Mouse (Mus musculus) hindbrain, embryonic 14.5 days (tissue): ENCODE results near the gene Klhl1. TPM values are rescaled to one million over a fixed set of nuclear protein-coding genes. Genes with fewer than 3 reads are reported as not detected.
A peak's percentile ranks its signal among the peaks of the same experiment; 100 is the strongest.
"Not testable (repeated sequence)": the region's sequence is repeated elsewhere in the genome, so short reads cannot be mapped to it uniquely, and the experiment has no call there.

Experiments used
- ATAC-seq: fragments of 200-750 bp; cut with Nextera tagmentation; 2 replicates; pipeline ENCODE4 v1.8.0; 2017; ENCODE audit warnings: moderate number of reproducible peaks, mild to moderate bottlenecking, moderate TSS enrichment, moderate library complexity; ENCODE audit not compliant: low FRiP score
- DNase-seq: peaks from one replicate; pipeline ENCODE4 v3.0.0-alpha.2; 2015; ENCODE audit warnings: low spot score
- H3K27ac ChIP-seq: fragments of 300-500 bp; sonication (generic); 2 replicates; pipeline ENCODE4 v1.5.1; 2014; ENCODE audit warnings: mild to moderate bottlenecking, moderate library complexity
- H3K27me3 ChIP-seq: fragments of 300-500 bp; sonication (generic); 2 replicates; pipeline ENCODE4 v1.6.1; 2014; ENCODE audit warnings: mild to moderate bottlenecking, low read length, mixed read lengths; ENCODE audit not compliant: control insufficient read depth, insufficient read depth
- H3K36me3 ChIP-seq: fragments of 300-500 bp; sonication (generic); replicated peaks from 2 replicates; pipeline ENCODE4 v1.6.1; 2014; ENCODE audit not compliant: control insufficient read depth, insufficient read depth
- H3K4me1 ChIP-seq: fragments of 300-500 bp; sonication (generic); replicated peaks from 2 replicates; pipeline ENCODE4 v1.6.1; 2014; ENCODE audit warnings: antibody characterized with exemption, low read length, mixed read lengths; ENCODE audit not compliant: control insufficient read depth, insufficient read depth
- H3K4me2 ChIP-seq: fragments of 300-500 bp; sonication (generic); replicated peaks from 2 replicates; pipeline ENCODE4 v1.6.1; 2014; ENCODE audit warnings: mild to moderate bottlenecking, moderate library complexity
- H3K4me3 ChIP-seq: fragments of 300-500 bp; sonication (generic); replicated peaks from 2 replicates; pipeline ENCODE4 v1.5.1; 2014; ENCODE audit warnings: mild to moderate bottlenecking, low read length
- H3K9ac ChIP-seq: fragments of 300-500 bp; sonication (generic); 2 replicates; pipeline ENCODE4 v1.6.1; 2014
- H3K9me3 ChIP-seq: fragments of 300-500 bp; sonication (generic); 2 replicates; pipeline ENCODE4 v1.6.1; 2016; ENCODE audit warnings: low read length; ENCODE audit not compliant: control insufficient read depth
- WGBS: fragments of 180-500 bp; shearing (Covaris S2); extraction: QIAGEN DNeasy Blood & Tissue Kit; methylation state at CpG from one replicate; pipeline ENCODE4 v1.1.7; 2014; 5-methylcytosine and 5-hydroxymethylcytosine counted together
- polyA plus RNA-seq: library from polyadenylated mRNA; unstranded; fragments of >200 nt; fragmentation: Nextera tagmentation; extraction: Ambion mirVana; gene quantifications from 2 replicates; pipeline ENCODE4 v1.2.1, GENCODE M21; 2014

Gene Klhl1
- polyA plus RNA-seq, 1 experiment from 2014 or later = 8.8 TPM

- H3K27ac ChIP-seq = no peak overlapping the region
- H3K4me3 ChIP-seq = no peak overlapping the region
- no peak overlapping the region for H3K9ac ChIP-seq
- DNase-seq (no peak), ATAC-seq (no peak)
- H3K27me3 ChIP-seq = no peaks in the 10 kb centered on the region
- H3K36me3 ChIP-seq = no peaks in the 10 kb centered on the region
- no peak overlapping the region for H3K4me2 ChIP-seq
- WGBS = 95% methylated on average over 3 of the region's 3 CpGs
- no peaks in the 10 kb centered on the region for H3K4me1 ChIP-seq
- H3K9me3 ChIP-seq = no peaks in the 10 kb centered on the region
Observed at GRCm38 (mm10) chr14:96362727-96363126, 156.2 kb downstream of the Klhl1 start.

- Histone ChIP-seq H3K36me3 (no peaks in the 10 kb centered on the region), H3K9ac (no peak overlapping the region), H3K4me1 (no peaks in the 10 kb centered on the region), H3K27me3 (no peaks in the 10 kb centered on the region), H3K9me3 (no peaks in the 10 kb centered on the region), H3K4me2 (no peak overlapping the region), H3K27ac (no peak overlapping the region), H3K4me3 (no peak overlapping the region)
- no peak for DNase-seq
- ATAC-seq = no peak
- WGBS = 86% methylated on average over 1 of the region's 1 CpGs
Observed at GRCm38 (mm10) chr14:96348220-96348619, 170.7 kb downstream of the Klhl1 start.

- 34% methylated on average over 4 of the region's 4 CpGs for WGBS
- no peak overlapping the region for H3K9ac ChIP-seq
Observed at GRCm38 (mm10) chr14:96331069-96331468, 187.8 kb downstream of the Klhl1 start.

GRCm38 (mm10) chr14:96217805-96218441 lies 301.0 kb downstream of the Klhl1 start:
- H3K4me2 ChIP-seq = no peak overlapping the region
- ATAC-seq (no peak), DNase-seq (no peak)
- WGBS = 39% methylated on average over 6 of the region's 6 CpGs
- H3K9ac ChIP-seq = no peak overlapping the region
- no peak overlapping the region for H3K4me3 ChIP-seq
- H3K27ac ChIP-seq = no peak overlapping the region
- no peaks in the 10 kb centered on the region for H3K9me3 ChIP-seq
- no peaks in the 10 kb centered on the region for H3K4me1 ChIP-seq
- no peaks in the 10 kb centered on the region for H3K36me3 ChIP-seq
- no peaks in the 10 kb centered on the region for H3K27me3 ChIP-seq

More at GRCm38 (mm10) chr14:96331069-96331468, 187.8 kb downstream of the Klhl1 start:
- peak; percentile 27 for DNase-seq
- Histone ChIP-seq H3K36me3 (no peaks in the 10 kb centered on the region), H3K27ac (no peak overlapping the region), H3K27me3 (no peaks in the 10 kb centered on the region), H3K4me1 (no peaks in the 10 kb centered on the region), H3K4me2 (no peak overlapping the region), H3K4me3 (no peak overlapping the region), H3K9me3 (no peaks in the 10 kb centered on the region)
- ATAC-seq = no peak

GRCm38 (mm10) chr14:96194795-96195194 lies 324.1 kb downstream of the Klhl1 start:
- H3K9me3 ChIP-seq, DNase-seq, ATAC-seq, H3K27ac ChIP-seq, H3K36me3 ChIP-seq, H3K9ac ChIP-seq, H3K27me3 ChIP-seq, H3K4me3 ChIP-seq, H3K4me2 ChIP-seq, H3K4me1 ChIP-seq: not testable (repeated sequence)
- 92% methylated on average over 14 of the region's 16 CpGs for WGBS

GRCm38 (mm10) chr14:96174546-96174945 lies 344.4 kb downstream of the Klhl1 start:
- H3K4me3 ChIP-seq = no peak overlapping the region
- no peak overlapping the region for H3K27ac ChIP-seq
- DNase-seq (no peak), ATAC-seq (no peak)
- no peaks in the 10 kb centered on the region for H3K36me3 ChIP-seq
- H3K4me2 ChIP-seq = no peak overlapping the region
- H3K4me1 ChIP-seq = no peaks in the 10 kb centered on the region
- no peaks in the 10 kb centered on the region for H3K27me3 ChIP-seq
- H3K9me3 ChIP-seq = no peaks in the 10 kb centered on the region
- no peak overlapping the region for H3K9ac ChIP-seq
- 84% methylated on average over 2 of the region's 2 CpGs for WGBS

- Histone ChIP-seq H3K27ac (no peak overlapping the region), H3K9ac (no peak overlapping the region), H3K4me2 (no peak overlapping the region), H3K27me3 (no peaks in the 10 kb centered on the region), H3K9me3 (no peaks in the 10 kb centered on the region), H3K4me1 (no peaks in the 10 kb centered on the region), H3K4me3 (no peak overlapping the region), H3K36me3 (no peaks in the 10 kb centered on the region)
- WGBS = 69% methylated on average over 9 of the region's 9 CpGs
- DNase-seq (no peak), ATAC-seq (no peak)
Observed at GRCm38 (mm10) chr14:96143137-96143536, 375.8 kb downstream of the Klhl1 start.

- WGBS = 78% methylated on average over 2 of the region's 2 CpGs
Observed at GRCm38 (mm10) chr14:96140246-96140645, 378.7 kb downstream of the Klhl1 start.

GRCm38 (mm10) chr14:96107396-96107795 lies 411.5 kb downstream of the Klhl1 start:
- Histone ChIP-seq H3K4me1 (no peaks in the 10 kb centered on the region), H3K27me3 (no peaks in the 10 kb centered on the region), H3K36me3 (no peaks in the 10 kb centered on the region), H3K4me2 (no peak overlapping the region), H3K9ac (no peak overlapping the region), H3K4me3 (no peak overlapping the region), H3K9me3 (0 out of 2 replicates have a peak, but pooled peaks cover 8% of the 10 kb centered on the region), H3K27ac (no peak overlapping the region)
- DNase-seq (no peak), ATAC-seq (no peak)
- WGBS = 85% methylated on average over 7 of the region's 7 CpGs

More at GRCm38 (mm10) chr14:96140246-96140645, 378.7 kb downstream of the Klhl1 start:
- no peak overlapping the region for H3K4me2 ChIP-seq
- no peak overlapping the region for H3K27ac ChIP-seq
- ATAC-seq (no peak), DNase-seq (no peak)
- no peak overlapping the region for H3K9ac ChIP-seq
- no peaks in the 10 kb centered on the region for H3K4me1 ChIP-seq
- H3K36me3 ChIP-seq = no peaks in the 10 kb centered on the region
- no peaks in the 10 kb centered on the region for H3K9me3 ChIP-seq
- no peak overlapping the region for H3K4me3 ChIP-seq
- no peaks in the 10 kb centered on the region for H3K27me3 ChIP-seq
